Mouse (Mus musculus) CH12.LX (cell line): Measurements from ENCODE around the gene Cd2bp2. TPM values are rescaled to one million over a fixed set of nuclear protein-coding genes. Genes with fewer than 3 reads are reported as not detected.

Source experiments
- DNase-seq: peaks from one replicate; pipeline ENCODE4 v3.0.0-alpha.2; 2013; ENCODE audit errors: extremely low read depth
- H3K27ac ChIP-seq: 2 replicates; pipeline ENCODE4 v1.5.1; 2012; ENCODE audit warnings: low read depth, mild to moderate bottlenecking, control low read depth, moderate library complexity; ENCODE audit not compliant: insufficient read depth
- H3K27me3 ChIP-seq: replicated peaks from 2 replicates; pipeline ENCODE3; 2012; ENCODE audit warnings: inconsistent platforms
- H3K36me3 ChIP-seq, 2 experiments: replicated peaks in 1 of 2; 2 replicates each; pipeline versions ENCODE3 to v1.6.1; 2012; ENCODE audit warnings: inconsistent platforms in 1 of 2, low read length in 1 of 2, mild to moderate bottlenecking in 1 of 2, mixed read lengths in 1 of 2, moderate library complexity in 1 of 2; ENCODE audit not compliant: control insufficient read depth in 1 of 2, insufficient read depth in 1 of 2
- H3K4me1 ChIP-seq, 2 experiments: 2 replicates each; pipeline ENCODE4 v1.6.1; 2012; ENCODE audit warnings: inconsistent platforms in 1 of 2, moderate library complexity in 1 of 2; ENCODE audit not compliant: insufficient read depth in 2 of 2, control insufficient read depth in 1 of 2
- H3K4me2 ChIP-seq: 2 replicates; pipeline ENCODE4 v1.6.1; 2012; ENCODE audit warnings: low read depth, mild to moderate bottlenecking, control low read depth; ENCODE audit not compliant: poor library complexity, insufficient read depth, severe bottlenecking
- H3K4me3 ChIP-seq, 3 experiments: fragments of 150-350 bp in 1 of 3; sonication (generic) in 1 of 3; replicated peaks in 1 of 3; 2 replicates each; pipeline versions ENCODE3 to v1.5.1; 2011 to 2012; ENCODE audit warnings: low read depth in 2 of 3, low read length in 2 of 3, mild to moderate bottlenecking in 2 of 3, moderate library complexity in 2 of 3, control low read depth in 1 of 3, improper control_type of control experiment in 1 of 3, inconsistent platforms in 1 of 3, mixed read lengths in 1 of 3; ENCODE audit not compliant: poor library complexity in 1 of 3
- H3K79me2 ChIP-seq: replicated peaks from 2 replicates; pipeline ENCODE4 v1.6.1; 2012; ENCODE audit warnings: mild to moderate bottlenecking, moderate library complexity; ENCODE audit not compliant: control insufficient read depth, poor library complexity, insufficient read depth, severe bottlenecking; ENCODE audit errors: extremely low read depth
- H3K9ac ChIP-seq: 2 replicates; pipeline ENCODE4 v1.6.1; 2012; ENCODE audit warnings: low read depth, mild to moderate bottlenecking, control low read depth, moderate library complexity; ENCODE audit not compliant: insufficient read depth
- H3K9me3 ChIP-seq: replicated peaks from 2 replicates; pipeline ENCODE3; 2012; ENCODE audit warnings: low read length, inconsistent platforms, mixed read lengths
- CHD1 ChIP-seq: IDR thresholded peaks from 2 replicates; pipeline ENCODE4 v1.6.1; 2012; ENCODE audit warnings: low read depth, low read length, improper control_type of control experiment, inconsistent platforms
- E2F4 ChIP-seq: IDR thresholded peaks from 2 replicates; pipeline ENCODE4 v1.6.1; 2011; ENCODE audit warnings: low read depth, low read length, improper control_type of control experiment; ENCODE audit not compliant: insufficient replicate concordance
- ELF1 ChIP-seq: IDR thresholded peaks from 2 replicates; pipeline ENCODE4 v1.6.1; 2014; ENCODE audit warnings: low read depth, mild to moderate bottlenecking, inconsistent platforms, low read length, improper control_type of control experiment
- EP300 ChIP-seq: IDR thresholded peaks from 2 replicates; pipeline ENCODE4 v1.6.1; 2011; ENCODE audit warnings: low read length, improper control_type of control experiment
- GABPA ChIP-seq: IDR thresholded peaks from 2 replicates; pipeline ENCODE4 v1.6.1; 2012; ENCODE audit warnings: low read depth, low read length, improper control_type of control experiment, inconsistent platforms; ENCODE audit not compliant: insufficient replicate concordance
- IRF4 ChIP-seq: IDR thresholded peaks from 2 replicates; pipeline ENCODE4 v1.6.1; 2014; ENCODE audit warnings: low read depth, mild to moderate bottlenecking, inconsistent platforms, low read length, improper control_type of control experiment
- JUN ChIP-seq: IDR thresholded peaks from 2 replicates; pipeline ENCODE4 v1.6.1; 2011; ENCODE audit warnings: low read depth, mild to moderate bottlenecking, low read length, improper control_type of control experiment, moderate library complexity; ENCODE audit not compliant: insufficient read depth
- JUND ChIP-seq: conservative IDR thresholded peaks from 2 replicates; pipeline ENCODE4 v1.6.1; 2011; ENCODE audit warnings: low read depth, low read length, improper control_type of control experiment
- KAT2A ChIP-seq: IDR thresholded peaks from 2 replicates; pipeline ENCODE4 v1.6.1; 2012; ENCODE audit warnings: low read length, improper control_type of control experiment, inconsistent platforms; ENCODE audit not compliant: insufficient replicate concordance
- MAFK ChIP-seq: IDR thresholded peaks from 2 replicates; pipeline ENCODE4 v1.6.1; 2011; ENCODE audit warnings: low read length, improper control_type of control experiment; ENCODE audit not compliant: insufficient replicate concordance
- MYC ChIP-seq: IDR thresholded peaks from 2 replicates; pipeline ENCODE4 v1.6.1; 2011; ENCODE audit warnings: low read depth, mild to moderate bottlenecking, improper control_type of control experiment, low read length
- NELFE ChIP-seq: IDR thresholded peaks from 2 replicates; pipeline ENCODE4 v1.6.1; 2011; ENCODE audit warnings: low read depth, low read length, improper control_type of control experiment
- POLR2AphosphoS2 ChIP-seq: IDR thresholded peaks from 2 replicates; pipeline ENCODE4 v1.6.1; 2011; ENCODE audit warnings: low read depth, low read length, improper control_type of control experiment
- RCOR1 ChIP-seq: conservative IDR thresholded peaks from 2 replicates; pipeline ENCODE4 v1.6.1; 2012; ENCODE audit warnings: low read depth, mild to moderate bottlenecking, inconsistent platforms, low read length, improper control_type of control experiment
- SIN3A ChIP-seq: IDR thresholded peaks from 2 replicates; pipeline ENCODE4 v1.6.1; 2012; ENCODE audit warnings: low read length, improper control_type of control experiment, inconsistent platforms
- TCF12 ChIP-seq: IDR thresholded peaks from 2 replicates; pipeline ENCODE4 v1.6.1; 2014; ENCODE audit warnings: low read depth, mild to moderate bottlenecking, inconsistent platforms, low read length, improper control_type of control experiment
- UBTF ChIP-seq: IDR thresholded peaks from 2 replicates; pipeline ENCODE4 v1.6.1; 2012; ENCODE audit warnings: low read depth, mild to moderate bottlenecking, inconsistent platforms, low read length, improper control_type of control experiment, moderate library complexity
- USF2 ChIP-seq: conservative IDR thresholded peaks from 2 replicates; pipeline ENCODE4 v1.6.1; 2011; ENCODE audit warnings: low read depth, low read length, improper control_type of control experiment
- ZC3H11A ChIP-seq: IDR thresholded peaks from 2 replicates; pipeline ENCODE4 v1.6.1; 2012; ENCODE audit warnings: low read depth, mild to moderate bottlenecking, inconsistent platforms, low read length, improper control_type of control experiment
- ZKSCAN1 ChIP-seq: IDR thresholded peaks from 2 replicates; pipeline ENCODE4 v1.6.1; 2012; ENCODE audit warnings: low read depth, inconsistent platforms, low read length, improper control_type of control experiment, borderline replicate concordance
- ZNF384 ChIP-seq: IDR thresholded peaks from 2 replicates; pipeline ENCODE4 v1.6.1; 2012; ENCODE audit warnings: low read depth, low read length, improper control_type of control experiment, inconsistent platforms
- dilution Hi-C: fragments of 300-500 bp; cut with MboI; formaldehyde crosslinking; loops from 2 replicates; pipeline ENCODE4 v1.14.3; 2020; ENCODE audit warnings: low sequenced_read_pairs; ENCODE audit not compliant: extremely low pct_unique_long_range_greater_than_20kb, extremely low pct_ligation_motif_present
- in situ Hi-C: fragments of 300-500 bp; cut with MboI; formaldehyde crosslinking; loops from 3 replicates; pipeline ENCODE4 v1.14.3; 2019; ENCODE audit warnings: low sequenced_read_pairs, low pct_ligation_motif_present, low pct_unique_long_range_greater_than_20kb, mixed read lengths
- polyA plus RNA-seq: library from polyadenylated mRNA; unstranded; fragments of >175 nt; gene quantifications from 2 replicates; pipeline ENCODE4 v1.2.1, GENCODE M21; 2012; ENCODE audit warnings: low read depth; ENCODE audit not compliant: insufficient read length
- total RNA-seq, 2 experiments: library from RNA; depleted of rRNA; stranded (reverse); fragments of 300-350 nt in 1 of 2; fragments of >200 nt in 1 of 2; gene quantifications; 2 replicates each; pipeline ENCODE4 v1.2.3; 2012 to 2014

The Cd2bp2 gene
- total and polyA plus RNA-seq, 3 experiments: 57.4 to 66.8 (median 62.4) TPM

DNA sequence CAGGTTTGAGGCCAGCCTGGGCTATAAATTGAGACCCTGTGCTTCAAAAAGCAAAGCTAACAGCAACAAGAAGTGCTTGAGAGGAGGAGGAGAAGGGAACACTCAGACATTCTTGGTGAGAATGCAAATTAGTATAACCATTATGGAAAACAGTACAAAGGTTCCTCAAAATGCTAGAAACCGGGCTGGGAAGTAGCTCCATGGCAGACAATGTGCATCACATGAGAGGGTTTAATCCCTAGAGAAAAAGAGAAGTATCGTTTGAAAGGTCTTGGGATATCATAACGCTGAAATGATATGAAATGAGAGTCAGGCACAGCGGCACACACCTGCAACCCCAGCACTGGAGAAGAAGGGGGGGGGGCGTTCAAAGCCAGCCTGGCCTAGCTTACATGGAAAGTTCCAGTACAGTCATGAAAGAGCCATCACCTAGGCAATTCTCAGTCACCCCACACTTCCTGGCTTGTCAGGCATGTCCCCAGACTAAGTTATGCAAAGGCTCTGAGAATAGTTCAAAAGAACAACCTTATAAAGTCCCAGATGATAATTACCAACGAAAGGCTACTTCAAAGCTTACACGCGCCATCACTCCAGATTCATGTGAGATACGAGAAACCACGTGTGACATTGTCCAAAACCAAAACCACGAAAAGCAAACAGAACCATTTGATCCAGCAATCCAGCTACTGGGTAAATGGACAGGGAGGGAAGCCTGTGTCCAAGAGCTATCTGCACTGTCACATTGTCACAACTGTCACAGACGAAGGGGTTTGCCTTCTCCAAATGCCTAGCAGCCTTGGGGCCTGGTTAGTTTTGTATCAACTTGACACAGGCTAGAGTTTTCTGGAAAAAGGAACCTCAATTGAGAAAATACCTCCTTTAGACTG is 30.0 kb downstream of the Cd2bp2 start (continued):
- TF ChIP-seq TCF12: peak; percentile 77

- peak overlapping the region; percentile 81 for H3K27ac ChIP-seq
- H3K27me3 ChIP-seq: no peaks in the 10 kb centered on the region
- H3K36me3 ChIP-seq: peaks cover 8 to 29% of the 10 kb centered on the region in 2 experiments
- H3K4me3 ChIP-seq: no peak overlapping the region
- no peaks in the 10 kb centered on the region for H3K79me2 ChIP-seq
- H3K9ac ChIP-seq: no peak overlapping the region
- no peak for DNase-seq
- peaks cover 22% of the 10 kb centered on the region for H3K9me3 ChIP-seq
- TF ChIP-seq SIN3A (no peak), JUND (no peak), POLR2AphosphoS2 (no peak), MYC (no peak), MAFK (peak; percentile 48; the same call in 1 of the 2 replicates), CHD1 (no peak), RCOR1 (no peak), ZC3H11A (no peak), ZKSCAN1 (no peak), GABPA (no peak), E2F4 (no peak), IRF4 (no peak), ZNF384 (peak; percentile 67)
- in situ Hi-C loops (no loop called here), dilution Hi-C loops (no loop called here)
- no peak overlapping the region for H3K4me2 ChIP-seq
- H3K4me1 ChIP-seq: peaks cover 10 to 31% of the 10 kb centered on the region in 2 experiments
Measured at GRCm38 (mm10) chr7:127164002-127164401, 31.8 kb downstream of the Cd2bp2 start.

- H3K9ac ChIP-seq: no peak overlapping the region
- no peak for TF ChIP-seq ELF1
- TF ChIP-seq EP300: no peak
- TF ChIP-seq KAT2A: no peak
- TF ChIP-seq UBTF: no peak
- no peak for TF ChIP-seq MAFK
- TF ChIP-seq ZKSCAN1: no peak
- no peak for TF ChIP-seq NELFE
- TF ChIP-seq SIN3A: no peak
- no peak for TF ChIP-seq JUN
- no peak for TF ChIP-seq TCF12
- TF ChIP-seq USF2: no peak
- no peak for TF ChIP-seq ZC3H11A
- TF ChIP-seq JUND: no peak
- TF ChIP-seq, all 38 proteins: peak for 0
- H3K9me3 ChIP-seq: peaks cover 19% of the 10 kb centered on the region
- in situ Hi-C loops: no loop called here
- dilution Hi-C loops: no loop called here
- H3K4me2 ChIP-seq: no peak overlapping the region
- H3K27me3 ChIP-seq: no peaks in the 10 kb centered on the region
- peaks cover 10 to 33% of the 10 kb centered on the region in 2 experiments for H3K4me1 ChIP-seq
- H3K27ac ChIP-seq: no peak overlapping the region
- no peak for DNase-seq
- H3K79me2 ChIP-seq: no peaks in the 10 kb centered on the region
- no peak overlapping the region for H3K4me3 ChIP-seq
- peaks cover 5 to 25% of the 10 kb centered on the region in 2 experiments for H3K36me3 ChIP-seq
Measured at GRCm38 (mm10) chr7:127162546-127162945, 33.3 kb downstream of the Cd2bp2 start.
